Mouse (Mus musculus): ENCODE data around the gene Myo18b.

Myo18b gene

GRCm38 (mm10) chr5:112895674-112896654 is at the start of gene Myo18b:
Myo18b (minus strand) TSS chr5:112896362.
- no peak for DNase-seq

GRCm38 (mm10) chr5:112945925-112946324 is 49.8 kb upstream of the Myo18b start:
- no peak for DNase-seq

GRCm38 (mm10) chr5:112942244-112942643 is 46.1 kb upstream of the Myo18b start:
- no peak for DNase-seq

GRCm38 (mm10) chr5:112941001-112941400 is 44.8 kb upstream of the Myo18b start:
- DNase-seq, result no peak

- no peak for DNase-seq
These were observed 40.5 kb upstream of the Myo18b start for GRCm38 (mm10) chr5:112936632-112937031.

GRCm38 (mm10) chr5:112935436-112935835 is 39.3 kb upstream of the Myo18b start:
- DNase-seq, result no peak

GRCm38 (mm10) chr5:112932878-112933567 is 36.9 kb upstream of the Myo18b start:
- DNase-seq, result no peak

GRCm38 (mm10) chr5:112931901-112932300 is 35.7 kb upstream of the Myo18b start:
- no peak for DNase-seq

- DNase-seq, result no peak
These were observed 32.2 kb upstream of the Myo18b start for GRCm38 (mm10) chr5:112928201-112928881.

- no peak for DNase-seq
These were observed 29.3 kb upstream of the Myo18b start for GRCm38 (mm10) chr5:112925422-112925821.

- DNase-seq, result no peak
These were observed 28.6 kb upstream of the Myo18b start for GRCm38 (mm10) chr5:112924806-112925205.

GRCm38 (mm10) chr5:112923841-112924240 is 27.7 kb upstream of the Myo18b start:
- no peak for DNase-seq

GRCm38 (mm10) chr5:112921914-112922313 is 25.8 kb upstream of the Myo18b start:
- DNase-seq, result no peak

- no peak for DNase-seq
These were observed 14.2 kb upstream of the Myo18b start for GRCm38 (mm10) chr5:112910381-112910780.

- DNase-seq, result no peak
These were observed 12.0 kb upstream of the Myo18b start for GRCm38 (mm10) chr5:112908169-112908614.

- no peak for DNase-seq
These were observed 11.3 kb upstream of the Myo18b start for GRCm38 (mm10) chr5:112907504-112907903.

GRCm38 (mm10) chr5:112893462-112894060 is 2.6 kb downstream of the Myo18b start:
- DNase-seq, result no peak

- no peak for DNase-seq
These were observed 3.8 kb downstream of the Myo18b start for GRCm38 (mm10) chr5:112892411-112892810.

- DNase-seq, result no peak
These were observed 7.5 kb downstream of the Myo18b start for GRCm38 (mm10) chr5:112888651-112889050.

GRCm38 (mm10) chr5:112886687-112887491 is 9.3 kb downstream of the Myo18b start:
- DNase-seq, result peak; percentile 61

GRCm38 (mm10) chr5:112877391-112878115 is 18.6 kb downstream of the Myo18b start:
- DNase-seq, result no peak

Data from cerebellum, adult 9-10 months (tissue).